Mouse (Mus musculus) heart, postnatal 0 days (tissue): ENCODE data around the gene Bbs9.

Experiments used
- CTCF ChIP-seq: IDR thresholded peaks from 2 replicates; pipeline ENCODE4 v1.5.1; 2016; ENCODE audit warnings: antibody characterized with exemption, control low read depth, low read depth
- EP300 ChIP-seq: IDR thresholded peaks from 2 replicates; pipeline ENCODE4 v1.6.1; 2016; ENCODE audit warnings: antibody characterized with exemption, low read depth

DNA sequence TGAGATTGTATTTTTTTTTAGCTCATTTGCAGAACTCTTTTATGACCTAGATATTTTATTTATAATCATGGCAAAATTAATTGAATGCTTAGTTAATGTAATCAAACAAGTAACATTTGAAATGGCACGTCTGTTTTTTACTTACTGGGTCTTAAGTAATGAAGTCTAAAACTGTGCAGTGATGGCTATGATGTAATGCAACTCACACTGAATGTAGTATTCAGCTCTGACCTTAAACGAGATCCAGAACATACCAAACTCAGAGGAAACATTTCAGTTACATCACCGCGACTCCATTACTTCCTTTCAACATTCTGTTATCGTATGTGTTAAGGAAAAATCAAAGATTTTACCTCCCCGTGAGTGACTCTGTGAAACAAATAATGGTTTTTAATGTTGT lies 262.4 kb downstream of the Bbs9 start:
- TF ChIP-seq CTCF (no peak), EP300 (no peak)
